Mouse (Mus musculus) kidney, adult 11 months (tissue): ENCODE results near the gene Rpl7l1.
"Not testable (repeated sequence)": the region's sequence is repeated elsewhere in the genome, so short reads cannot be mapped to it uniquely, and the experiment has no call there.

Experiments
- DNase-seq: peaks from one replicate; pipeline ENCODE4 v3.0.0; 2022

Gene Rpl7l1

DNA sequence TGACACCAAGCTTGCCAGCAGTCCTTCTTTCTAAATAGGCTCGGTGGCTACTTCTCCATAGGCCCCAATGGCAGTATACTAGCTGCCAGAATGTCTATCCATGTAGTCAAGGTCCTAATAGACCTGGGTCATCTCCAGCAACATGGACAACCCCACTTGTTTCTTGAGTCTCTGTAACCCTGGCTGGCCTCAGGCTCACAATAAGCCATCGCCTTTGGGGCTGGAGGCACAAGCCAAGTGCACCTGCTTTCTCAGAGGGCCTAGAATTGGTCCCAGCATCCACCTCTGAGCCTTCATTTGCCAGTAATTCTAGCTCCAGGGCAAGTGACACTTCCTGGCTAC lies 8.4 kb downstream of the Rpl7l1 start:
- no peak for DNase-seq

DNA sequence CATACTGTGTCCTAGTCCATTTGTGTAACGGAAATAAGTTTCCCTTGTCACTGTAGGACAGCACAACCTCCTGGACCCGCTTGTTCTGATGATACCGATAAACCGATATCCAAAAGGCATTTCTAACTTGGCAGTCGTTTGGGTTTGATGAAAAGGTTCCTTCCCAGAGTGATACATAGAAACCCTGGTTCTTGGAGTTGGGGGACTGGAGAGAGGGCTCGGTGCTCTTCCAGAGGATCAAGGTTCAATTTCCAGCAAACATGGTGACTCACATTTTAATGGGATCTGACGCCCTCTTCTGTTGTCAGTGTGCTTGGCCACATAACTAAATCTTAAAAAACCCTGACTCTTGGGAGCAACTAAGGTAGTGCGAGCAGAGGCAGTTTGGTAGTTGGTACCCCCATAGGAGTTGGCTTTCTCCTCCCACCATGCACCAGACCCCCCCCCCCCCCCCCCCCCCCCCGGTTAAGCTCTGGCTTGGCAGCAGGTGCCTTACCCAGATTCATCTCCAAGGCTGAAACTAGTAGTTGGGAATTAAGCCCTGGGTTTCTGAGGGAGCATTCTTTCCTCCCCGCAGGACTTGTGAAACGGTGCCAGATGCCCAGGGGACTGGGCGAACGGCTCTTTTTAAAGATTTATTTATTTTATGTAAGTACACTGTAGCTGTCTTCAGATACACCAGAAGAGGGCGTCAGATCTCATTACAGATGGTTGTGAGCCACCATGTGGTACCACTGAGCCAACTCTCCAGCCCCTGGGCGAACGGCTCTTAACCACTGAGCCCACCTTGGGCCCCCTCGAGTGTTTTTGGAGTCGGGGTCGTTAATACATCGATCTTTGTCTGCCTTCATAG lies 9.0 kb downstream of the Rpl7l1 start:
- no peak for DNase-seq

DNA sequence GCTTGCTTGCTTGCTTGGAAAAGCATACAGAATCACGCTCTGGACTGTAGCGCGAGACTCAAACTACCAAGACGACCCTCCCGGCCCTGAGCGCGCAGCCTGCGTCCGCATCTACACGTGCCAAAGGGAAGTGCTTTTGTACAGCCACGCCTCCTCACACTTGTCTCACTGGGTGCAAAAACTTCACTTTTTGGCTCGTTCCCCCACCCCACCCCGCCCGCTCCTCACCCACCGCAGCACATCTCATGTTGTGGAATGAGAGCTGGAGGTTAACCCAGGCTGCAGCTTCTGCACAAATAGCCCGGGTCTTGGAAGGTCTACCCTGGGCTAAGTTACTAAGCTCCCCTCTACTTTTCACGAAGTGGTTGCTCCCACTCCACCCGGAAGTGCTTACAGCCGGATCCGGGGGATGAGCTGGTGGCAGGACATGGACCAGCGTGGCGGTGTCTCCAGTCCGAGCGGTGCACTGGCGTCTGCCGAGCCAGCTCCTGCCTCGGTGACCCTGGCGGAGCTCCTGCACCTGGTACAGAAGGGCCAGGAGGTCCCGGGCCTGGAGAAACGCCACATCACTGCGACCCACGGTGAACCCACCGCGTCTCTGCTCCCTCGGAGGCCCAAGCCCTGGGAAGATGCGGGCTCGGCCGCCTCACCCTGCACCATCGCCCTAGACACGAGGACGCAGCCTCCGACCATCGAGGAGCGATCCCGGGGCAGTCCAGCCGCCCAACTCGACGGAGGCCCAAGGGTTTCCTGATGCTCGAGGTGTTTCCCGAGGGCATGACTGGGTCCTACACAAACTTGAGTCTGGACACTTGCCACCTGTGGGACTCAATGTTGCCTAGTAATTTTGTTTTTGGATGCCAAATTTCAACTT lies 9.8 kb downstream of the Rpl7l1 start, which contains the start of gene 2310039H08Rik:
2310039H08Rik (plus strand) TSS at position 232 of the 874 bp plus-strand sequence.
- DNase-seq, result peak; percentile 85

DNA sequence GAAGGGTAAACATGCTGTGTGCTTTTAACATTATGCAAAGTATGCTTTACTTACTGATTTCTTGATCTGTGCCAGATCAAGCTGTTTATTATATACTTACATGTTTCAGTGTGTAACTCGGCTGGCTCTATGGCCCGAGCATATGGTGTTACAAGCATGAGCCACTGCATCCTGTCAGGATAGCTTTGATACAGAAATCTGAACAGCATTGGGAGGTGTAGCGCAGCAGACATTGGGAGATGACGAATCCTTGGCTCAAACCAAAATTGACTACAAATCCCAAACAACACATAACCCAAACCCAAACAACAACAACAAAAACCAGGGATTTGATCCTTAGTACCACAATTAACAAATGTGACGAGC lies 10.5 kb downstream of the Rpl7l1 start:
- DNase-seq, result no peak

DNA sequence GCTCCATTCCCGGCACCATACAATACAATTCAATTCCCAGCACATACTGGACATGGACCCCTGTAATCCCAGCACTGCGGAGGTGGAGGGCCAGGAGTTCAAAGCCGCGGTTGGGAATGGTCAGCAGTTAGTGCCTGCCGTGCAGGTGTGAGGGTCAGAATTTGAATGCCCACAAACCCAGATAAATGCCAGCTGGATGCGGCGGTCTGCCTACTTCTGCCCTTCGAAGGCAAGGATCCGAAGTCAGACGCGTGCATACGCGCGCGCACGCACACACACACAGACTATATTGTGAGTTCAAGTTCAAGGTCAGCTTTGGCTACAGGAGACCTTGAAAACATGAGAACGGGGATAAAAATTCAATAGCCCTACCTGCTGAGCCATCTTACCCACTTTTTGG lies 10.9 kb downstream of the Rpl7l1 start:
- DNase-seq, result no peak

DNA sequence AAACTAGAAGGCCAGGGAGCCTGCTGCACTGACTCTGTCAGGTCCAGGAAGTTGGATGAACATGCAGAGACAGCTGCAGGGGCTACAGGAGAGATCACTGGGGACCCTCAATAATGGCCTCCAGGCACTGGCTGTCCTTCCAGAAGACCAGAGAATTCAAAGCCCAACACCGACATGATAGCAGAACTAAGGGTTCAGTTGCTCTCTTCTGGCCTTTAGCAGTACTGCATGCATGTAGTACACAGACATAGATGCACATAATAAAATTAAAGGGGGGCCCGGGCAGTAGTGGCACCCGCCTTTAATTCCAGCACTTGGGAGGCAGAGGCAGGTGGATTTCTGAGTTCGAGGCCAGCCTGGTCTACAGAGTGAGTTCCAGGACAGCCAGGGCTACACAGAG lies 11.4 kb downstream of the Rpl7l1 start:
- no peak for DNase-seq

DNA sequence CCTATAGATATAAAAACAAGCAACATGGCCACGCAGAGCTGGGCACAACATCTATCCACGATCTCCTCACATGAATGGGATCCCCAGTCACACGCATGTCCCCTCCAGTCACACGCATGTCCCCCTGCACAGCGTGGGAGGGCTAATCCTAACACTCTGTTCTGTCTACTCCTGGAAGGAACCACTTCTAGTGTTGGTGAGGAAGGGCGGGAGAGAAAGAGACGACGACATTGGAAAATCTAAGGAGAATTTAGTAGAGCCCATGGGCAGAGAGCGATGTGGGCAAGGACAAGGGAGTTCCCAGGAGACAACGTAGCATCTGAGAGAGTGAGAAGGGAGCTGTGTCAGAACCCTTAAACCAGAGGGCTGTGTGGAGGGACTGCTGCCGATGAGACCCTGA lies 11.9 kb downstream of the Rpl7l1 start:
- no peak for DNase-seq

DNA sequence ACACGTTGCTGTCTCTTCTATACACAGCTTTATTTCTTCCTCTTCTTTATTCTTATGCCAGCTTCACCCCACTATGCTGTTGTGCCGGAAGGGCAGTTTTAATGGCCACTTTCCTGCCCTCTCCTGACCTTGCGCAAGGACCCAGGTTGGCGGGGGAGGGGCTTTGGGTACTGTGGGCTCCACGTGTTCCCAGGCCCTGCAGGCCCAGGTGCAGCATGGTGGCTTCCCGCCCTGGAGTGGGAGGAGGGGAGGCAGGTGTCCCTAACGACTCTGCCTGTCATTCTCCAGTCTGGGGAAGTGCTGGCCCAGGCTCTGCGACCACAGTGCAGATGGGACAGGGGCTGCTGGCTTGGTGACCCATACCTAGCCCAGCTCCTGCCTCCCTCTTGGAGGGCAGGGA lies 14.6 kb downstream of the Rpl7l1 start:
- peak; percentile 54 for DNase-seq

DNA sequence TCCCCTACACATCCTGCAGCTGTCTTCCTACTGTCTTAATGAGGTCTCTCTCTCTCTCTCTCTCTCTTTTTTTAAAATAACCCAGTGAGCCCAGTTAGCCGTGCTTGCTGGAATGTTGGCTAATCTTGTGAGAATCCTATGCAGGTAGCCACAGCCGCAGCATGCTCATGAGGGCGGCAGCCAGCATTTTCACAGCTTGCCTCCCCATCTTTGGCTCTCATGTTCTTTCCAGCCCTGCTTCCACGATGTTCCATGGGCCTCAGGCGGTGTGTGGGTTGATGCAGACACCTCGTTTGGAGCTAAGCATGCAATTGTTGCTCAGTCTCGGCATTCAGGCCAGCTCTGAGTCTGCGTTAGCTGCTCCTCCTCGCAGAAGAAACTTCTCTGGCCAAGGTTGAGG lies 17.6 kb downstream of the Rpl7l1 start:
- DNase-seq, result not testable (repeated sequence)

DNA sequence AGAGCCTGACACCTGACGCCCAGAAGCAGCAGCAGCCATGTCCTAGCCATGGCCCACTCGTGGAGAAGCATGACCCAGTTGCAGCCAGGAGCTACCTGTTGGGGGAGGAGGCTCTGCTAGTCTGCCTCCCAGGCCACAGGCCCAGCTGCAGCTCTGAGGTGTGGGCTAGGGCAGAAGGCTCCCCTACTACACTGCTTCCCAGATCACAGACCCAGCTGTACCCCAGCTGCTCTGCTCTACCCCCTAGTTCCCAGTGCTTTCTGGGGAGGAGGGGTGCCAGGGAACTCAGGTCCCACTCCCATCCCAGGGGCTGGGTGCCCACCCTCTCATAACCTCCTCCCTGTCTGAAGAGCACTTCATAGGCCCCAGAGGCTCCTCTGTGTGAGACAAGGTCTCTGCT lies 18.9 kb downstream of the Rpl7l1 start, which contains the start of gene Ptcra:
Ptcra (minus strand) TSS at position 169 of the 400 bp plus-strand sequence.
- DNase-seq, result no peak

DNA sequence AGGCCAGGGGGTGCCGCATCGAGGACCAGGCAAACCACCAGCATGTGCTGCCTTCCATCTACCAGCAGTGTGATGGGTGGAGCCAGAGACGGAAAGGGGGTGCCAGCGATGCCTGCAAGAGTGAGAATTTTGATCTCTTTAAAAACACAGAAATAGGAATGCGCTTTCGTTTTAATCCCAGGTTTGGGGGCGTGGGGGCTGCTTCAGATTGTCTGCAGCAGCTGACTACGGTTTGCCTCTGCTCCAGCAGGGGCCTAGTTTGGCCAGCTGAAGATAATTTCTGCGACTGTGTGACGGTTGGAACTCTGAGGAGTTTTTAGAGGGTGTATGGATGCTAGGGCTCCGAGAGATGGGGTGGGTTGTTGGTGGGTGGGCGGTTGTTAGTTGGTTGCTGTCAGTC lies 23.7 kb downstream of the Rpl7l1 start:
- no peak for DNase-seq

DNA sequence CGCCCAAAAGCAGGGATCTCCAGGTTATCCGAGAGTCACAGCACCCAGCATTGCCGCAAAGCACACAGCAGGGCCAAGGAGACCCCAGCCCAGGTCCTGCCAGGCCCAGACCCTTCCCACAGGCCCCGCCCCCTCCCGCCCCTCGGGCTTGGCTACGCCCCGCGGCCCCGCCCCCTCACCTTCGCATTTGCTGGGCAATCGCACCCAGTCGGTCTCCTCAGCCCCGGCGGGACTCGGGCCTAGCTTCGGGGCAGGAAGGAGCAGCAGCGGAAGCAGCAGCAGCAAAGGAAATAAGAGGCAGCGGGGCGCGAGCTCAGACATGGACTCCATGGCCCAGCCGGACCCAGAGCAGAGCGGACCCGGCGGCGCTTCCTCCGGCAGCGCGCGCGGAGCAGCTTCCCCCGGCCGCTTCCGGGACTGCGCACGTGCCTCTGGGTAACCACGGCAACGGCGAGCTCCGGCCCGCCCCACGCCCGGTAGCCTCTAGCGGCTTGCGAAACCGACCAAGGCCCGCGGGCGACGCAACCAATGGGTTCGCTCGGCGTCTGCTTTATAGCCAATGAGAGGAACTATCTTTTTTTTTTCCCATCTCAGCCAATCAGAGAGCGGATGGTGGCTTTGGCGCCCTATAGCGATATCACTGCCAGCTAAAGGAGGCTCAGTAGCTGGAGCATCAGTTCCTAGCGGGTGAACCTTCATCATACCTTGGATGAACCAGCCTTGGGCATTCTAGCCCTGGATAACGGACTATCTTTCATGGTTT lies 30.5 kb downstream of the Rpl7l1 start, which contains the start of gene Cnpy3:
Cnpy3 (minus strand) TSS at position 421 of the 763 bp plus-strand sequence.
- peak; percentile 98 for DNase-seq

DNA sequence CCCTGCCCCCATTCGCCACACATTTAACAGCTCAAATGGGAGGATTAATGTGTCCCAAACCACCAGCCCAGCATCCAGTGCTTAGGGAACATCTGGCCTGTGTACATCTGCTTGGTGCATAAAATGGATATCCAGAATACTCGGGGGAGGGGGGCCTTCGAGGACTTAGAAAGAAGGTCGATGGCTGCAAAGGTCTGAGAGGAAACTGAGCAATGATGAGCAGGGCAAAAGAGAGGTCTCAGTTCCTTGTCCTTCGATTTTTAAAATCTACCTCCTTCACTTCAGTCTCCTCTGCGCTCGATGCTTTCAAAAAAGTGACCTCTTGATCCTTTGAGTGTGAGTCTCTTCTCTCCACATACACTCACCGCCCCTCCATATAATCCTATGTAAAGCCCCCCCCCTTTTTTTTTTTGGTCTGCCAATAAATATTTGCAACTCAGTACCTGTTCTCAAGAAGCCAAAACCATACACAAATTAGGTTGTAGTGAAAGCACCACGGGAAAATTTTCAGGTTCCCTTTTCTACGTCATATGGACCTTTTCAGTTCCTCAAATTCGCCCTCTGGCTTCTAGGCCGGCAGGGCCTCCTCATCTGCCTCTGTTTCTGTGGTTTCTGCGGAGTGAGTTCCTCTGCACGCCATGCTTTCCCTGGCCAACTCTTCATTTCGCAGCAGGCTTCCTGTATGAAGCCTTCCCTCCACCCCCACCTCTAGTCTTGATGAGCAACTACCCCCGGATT lies 31.2 kb downstream of the Rpl7l1 start:
- DNase-seq, result no peak

DNA sequence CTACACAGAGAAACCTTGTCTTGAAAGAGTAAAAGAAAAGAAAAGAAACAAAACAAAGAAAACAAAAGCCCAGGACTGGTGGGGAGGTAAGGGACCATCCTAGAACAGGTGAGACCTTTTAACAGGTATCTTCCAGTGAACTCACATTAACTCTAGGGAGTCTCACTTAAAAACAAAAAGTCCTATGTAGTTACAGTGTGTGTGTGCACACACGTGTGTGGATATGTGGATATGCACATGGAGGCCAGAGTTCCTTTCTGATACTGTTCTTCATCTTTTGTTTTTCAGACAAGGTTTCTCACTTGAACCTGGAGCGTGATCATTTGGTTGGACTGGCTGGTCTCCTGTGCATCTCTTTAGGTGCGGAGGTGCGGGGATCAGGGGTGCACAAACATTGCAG lies 31.9 kb downstream of the Rpl7l1 start:
- DNase-seq, result no peak

DNA sequence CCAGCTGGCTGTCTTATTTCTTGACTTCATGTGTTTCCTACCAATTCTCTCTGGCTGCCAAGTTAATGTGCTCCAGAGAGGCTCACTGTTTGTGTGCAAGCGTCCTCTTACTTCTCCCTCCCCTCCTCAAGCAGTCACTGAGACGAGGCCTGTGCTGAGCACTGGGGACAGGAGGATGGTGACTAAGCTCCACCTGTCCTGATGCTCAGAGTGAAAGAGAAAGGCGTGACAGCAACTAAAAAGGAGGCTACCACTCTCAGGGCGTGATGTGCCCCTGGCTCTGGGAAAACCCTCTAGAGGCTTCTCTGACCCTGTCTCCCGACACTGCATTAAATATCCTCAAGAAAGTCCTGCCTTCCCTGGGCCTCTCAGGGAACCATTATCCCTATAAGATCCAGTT lies 33.2 kb downstream of the Rpl7l1 start:
- no peak for DNase-seq

DNA sequence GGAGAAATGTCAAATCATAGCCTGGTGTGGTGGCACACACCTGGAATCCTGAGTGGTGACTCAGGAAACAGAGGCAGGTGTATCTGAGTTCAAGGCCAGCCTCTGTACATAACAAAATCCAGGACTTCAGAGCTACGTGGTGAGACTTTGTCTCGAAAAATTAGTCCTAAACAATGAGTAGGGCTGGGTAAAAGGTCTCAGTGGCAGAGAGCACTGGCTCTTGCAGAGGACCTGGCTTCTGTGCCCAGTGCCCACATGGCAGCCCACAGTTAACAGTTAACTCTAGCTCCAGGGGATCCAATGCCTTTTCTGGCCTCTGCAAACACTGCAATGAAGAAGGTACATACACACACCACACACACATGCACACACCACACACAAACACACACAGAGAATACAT lies 34.7 kb downstream of the Rpl7l1 start:
- no peak for DNase-seq

DNA sequence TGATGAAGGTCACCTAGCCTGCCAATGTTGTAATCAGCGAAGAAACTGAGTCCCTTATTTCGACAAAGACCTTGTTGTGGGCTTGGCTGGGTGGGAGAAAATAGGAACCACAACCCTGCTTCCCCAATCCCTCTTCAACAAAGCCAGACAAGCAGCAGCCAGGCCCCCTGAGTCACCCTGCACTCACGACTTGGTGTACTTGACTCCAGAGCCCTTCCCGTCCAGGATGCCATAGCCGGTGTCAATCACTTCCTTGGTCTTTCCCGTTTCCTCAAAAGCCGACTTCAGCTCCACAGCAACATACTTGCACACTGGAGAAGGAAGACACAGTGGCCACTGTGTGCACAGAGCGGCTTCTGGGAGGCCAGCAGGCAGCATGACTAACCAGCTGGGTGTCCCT lies 35.2 kb downstream of the Rpl7l1 start:
- no peak for DNase-seq

DNA sequence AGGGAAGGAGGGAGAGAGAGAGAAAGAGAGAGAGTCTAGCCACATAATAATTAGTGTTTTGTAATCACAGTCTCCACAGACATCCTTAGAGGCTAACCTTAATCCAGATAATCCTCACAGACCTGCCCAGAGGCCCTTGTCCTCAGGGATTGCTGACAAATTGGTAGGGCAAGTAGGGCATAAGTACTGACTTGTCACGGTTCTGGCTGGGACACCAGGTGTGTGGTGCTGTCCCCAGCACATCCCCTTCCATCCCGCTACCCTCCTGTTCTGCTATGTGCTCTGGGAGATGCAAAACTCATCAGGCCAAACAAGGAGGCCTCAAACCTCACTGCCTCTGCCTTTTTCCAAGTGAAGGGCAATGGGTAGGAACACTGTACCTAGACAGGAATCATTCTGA lies 37.0 kb downstream of the Rpl7l1 start:
- no peak for DNase-seq

DNA sequence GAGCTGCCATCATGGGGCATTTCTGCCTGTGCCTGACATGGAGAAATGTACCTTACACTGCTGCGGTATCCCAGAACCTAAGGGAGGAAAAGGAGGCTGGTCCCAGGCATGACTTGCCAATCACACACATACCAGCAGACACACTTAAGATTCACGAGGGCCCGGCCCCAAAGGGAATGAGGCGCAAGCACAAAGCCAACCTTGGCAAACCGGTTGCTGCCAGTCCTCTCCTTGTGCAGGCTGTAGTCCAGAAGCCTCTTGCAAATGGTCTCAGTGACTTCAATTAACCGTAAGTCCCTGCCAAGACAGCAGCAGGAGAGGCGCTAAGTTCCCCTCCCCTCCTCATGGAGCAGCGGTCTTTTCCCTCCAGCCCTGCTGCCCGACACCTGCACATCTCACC lies 39.5 kb downstream of the Rpl7l1 start:
- peak; percentile 46 for DNase-seq

DNA sequence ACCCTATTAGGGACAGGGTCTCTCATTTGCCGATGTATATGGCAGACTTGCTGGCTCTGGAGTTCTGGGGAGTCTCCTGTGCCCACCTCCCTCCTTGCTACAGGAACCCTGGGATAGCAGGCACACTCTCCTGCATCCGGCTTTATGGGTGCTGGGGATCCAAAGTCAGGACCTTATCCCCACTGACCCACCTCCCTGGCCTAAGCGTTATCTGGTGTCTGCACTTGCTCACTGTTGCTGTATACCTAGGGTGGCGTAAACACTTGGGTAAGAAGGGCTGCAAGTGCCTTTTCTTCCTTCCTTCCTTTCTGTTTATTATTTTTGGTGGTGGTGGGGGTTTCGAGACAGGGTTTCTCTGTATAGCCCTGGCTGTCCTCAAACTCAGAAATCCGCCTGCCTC lies 41.2 kb downstream of the Rpl7l1 start:
- no peak for DNase-seq

DNA sequence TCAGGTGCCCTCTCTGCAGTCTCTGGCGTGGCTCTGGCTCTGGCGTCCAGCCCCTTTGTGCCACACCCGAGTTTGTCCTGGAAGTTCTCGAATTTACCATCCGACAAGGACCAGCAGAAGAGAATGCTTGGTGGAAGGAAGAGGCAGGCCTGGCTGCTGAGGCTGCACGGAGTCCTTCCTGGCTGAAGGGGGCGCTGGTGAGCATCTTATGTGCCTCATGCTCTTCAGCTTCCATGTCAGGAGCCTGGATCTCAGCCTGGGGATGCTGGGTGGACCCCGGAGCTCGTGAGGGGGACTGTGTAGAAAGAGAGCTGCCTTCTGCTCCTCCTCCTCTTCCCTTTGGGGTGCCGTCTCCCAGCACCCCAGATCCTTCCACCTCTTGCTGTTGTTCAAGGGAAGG lies 46.3 kb downstream of the Rpl7l1 start:
- DNase-seq, result no peak

DNA sequence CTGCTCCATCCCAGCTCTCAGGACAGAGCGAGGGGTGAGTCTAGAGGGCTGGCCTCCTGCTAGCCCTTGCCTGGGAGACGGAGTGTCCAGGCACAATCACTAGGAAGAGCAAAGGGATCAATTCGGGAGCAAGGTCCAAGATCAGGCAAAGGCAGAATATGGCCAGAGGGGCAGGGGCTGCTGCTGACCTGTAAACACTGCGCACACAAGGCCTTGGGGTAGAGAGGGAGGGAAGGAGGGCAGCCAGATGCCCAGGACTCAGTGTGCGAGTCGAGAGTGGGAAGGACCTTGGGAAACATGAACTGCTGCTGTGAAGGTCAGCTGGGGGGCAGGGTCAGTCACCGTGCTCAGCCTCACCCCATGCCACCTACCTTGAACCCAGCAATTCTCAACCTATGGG lies 47.2 kb downstream of the Rpl7l1 start:
- no peak for DNase-seq

DNA sequence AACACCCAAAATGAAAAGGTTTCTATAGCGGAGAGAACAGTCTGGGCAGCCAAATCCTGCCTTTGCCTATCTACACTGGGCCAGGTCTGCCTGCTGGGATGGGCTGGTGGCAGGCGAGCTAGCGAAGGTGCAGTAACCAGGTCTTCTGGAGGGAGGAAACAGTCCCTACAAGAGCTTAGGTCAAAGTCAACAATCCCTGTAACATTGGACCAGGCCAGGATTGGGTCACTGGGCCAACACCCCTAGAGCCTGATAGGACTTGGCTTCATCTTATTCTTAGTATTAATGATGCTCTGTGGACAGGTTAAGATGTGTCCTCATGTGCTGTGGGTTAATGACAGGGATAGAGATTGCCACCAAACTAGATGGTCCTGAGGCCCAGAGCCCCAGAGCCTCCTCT lies 48.4 kb downstream of the Rpl7l1 start:
- no peak for DNase-seq
